Mouse (Mus musculus): ENCODE measurements around the gene Megf8. TPM values are rescaled to one million over a fixed set of nuclear protein-coding genes. Genes with fewer than 3 reads are reported as not detected.
A peak's percentile ranks its signal among the peaks of the same experiment; 100 is the strongest.

Megf8 gene
- polyA plus RNA-seq, 1 experiment from 2014 or later: 16.4 TPM

DNA sequence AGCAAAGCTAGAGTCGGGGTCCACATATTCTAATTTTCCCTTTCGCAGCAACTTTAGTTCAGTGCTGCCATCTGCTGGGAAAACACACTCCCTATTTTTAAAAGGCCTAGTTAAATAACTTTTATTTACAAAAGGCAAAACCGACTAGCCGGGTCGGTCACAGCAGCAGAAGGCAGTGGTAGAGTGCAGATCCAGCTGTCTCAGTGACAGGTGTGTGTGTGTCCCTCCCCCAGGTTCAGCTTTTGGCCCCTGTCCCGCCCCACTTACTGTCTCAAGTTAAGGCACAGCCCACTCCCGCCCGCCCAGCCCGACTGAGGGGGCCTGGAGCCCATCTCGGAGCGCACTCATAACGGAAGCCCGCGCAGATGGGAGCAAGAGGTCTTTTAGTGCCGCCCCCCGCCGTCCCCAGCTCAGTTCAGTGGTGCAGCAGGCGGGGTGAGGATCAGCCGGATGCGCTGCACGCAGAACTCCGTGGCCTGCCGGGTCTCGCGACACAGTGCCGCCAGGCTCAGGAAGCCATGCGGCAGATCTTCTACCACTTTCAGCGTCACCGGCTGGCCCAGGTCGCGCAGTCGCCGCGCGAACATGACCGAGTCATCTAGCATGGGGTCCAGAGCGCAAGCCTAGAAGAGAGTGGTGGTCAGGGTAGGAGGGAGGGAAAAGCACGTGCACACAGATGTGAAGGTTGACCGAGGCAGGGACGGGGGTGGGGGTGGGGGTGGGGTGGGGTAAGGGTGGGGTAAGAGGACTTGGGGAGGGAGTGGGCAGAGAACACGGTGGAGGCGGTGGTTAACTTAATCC lies 62.8 kb downstream of the Megf8 start:
- ATAC-seq (ENCODE audit: insufficient number of reproducible peaks, low FRiP score, low TSS enrichment, low read depth): peak; percentile 71
- H3K27me3 ChIP-seq: no peaks in the 10 kb centered on the region
- no peaks in the 10 kb centered on the region for H3K9me3 ChIP-seq (replicated peaks)
- peak overlapping the region; percentile 35; the same call in 1 of the 2 replicates for H3K9ac ChIP-seq
- peak overlapping the region; percentile 83 for H3K4me2 ChIP-seq (replicated peaks)
- peaks cover 19% of the 10 kb centered on the region; the same call in 1 of the 2 replicates for H3K36me3 ChIP-seq
- peaks cover 24% of the 10 kb centered on the region for H3K4me1 ChIP-seq
- WGBS: 2% methylated on average over 42 of the region's 42 CpGs
- peak overlapping the region; percentile 66; the same call in 1 of the 2 replicates for H3K27ac ChIP-seq (replicated peaks)
- peak overlapping the region; percentile 45 for H3K4me3 ChIP-seq (replicated peaks)

DNA sequence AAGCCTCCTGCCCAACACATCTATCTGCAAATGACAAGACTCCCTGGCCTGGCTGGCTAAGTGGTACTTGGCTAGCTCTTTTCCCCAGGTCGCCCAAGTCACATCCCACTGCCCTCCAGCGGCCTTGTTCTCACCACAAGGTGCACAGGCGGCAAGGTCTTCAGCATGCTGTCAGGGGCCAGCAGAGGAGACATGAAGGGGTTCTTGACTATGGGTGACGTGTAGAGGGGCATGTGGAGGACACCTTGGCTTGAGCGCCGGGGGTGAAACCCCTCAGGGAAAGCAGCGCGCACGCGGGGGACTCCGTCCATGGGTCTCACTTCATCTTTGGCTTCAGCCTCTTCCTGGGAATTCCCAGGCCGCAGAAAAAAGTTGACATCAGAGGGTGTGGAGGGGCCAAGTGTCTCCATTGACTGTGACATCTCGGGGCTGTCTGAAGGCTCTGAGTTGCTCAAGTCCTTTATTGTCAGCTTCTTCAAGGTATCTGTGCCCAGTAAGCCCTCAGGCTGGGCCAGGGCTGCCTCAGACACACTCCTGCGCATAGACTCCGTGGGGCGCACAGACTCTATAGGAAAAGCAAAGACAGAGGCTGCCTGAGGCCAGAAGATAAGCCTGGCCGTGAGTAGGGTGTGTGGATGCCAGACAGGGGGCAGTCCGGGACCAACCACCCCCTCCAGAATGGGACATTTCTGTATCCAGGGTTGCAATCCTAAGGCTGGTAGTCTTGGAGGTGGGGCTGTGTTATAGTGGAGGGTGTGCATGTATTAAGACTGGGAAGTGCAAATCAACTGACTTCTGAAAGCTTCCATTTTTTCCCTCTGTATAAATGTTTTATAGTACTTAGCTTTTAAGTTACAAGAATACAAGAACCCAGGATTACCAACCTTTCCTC lies 63.7 kb downstream of the Megf8 start:
- Histone ChIP-seq H3K9ac (no peak overlapping the region), H3K36me3 (peaks cover 19% of the 10 kb centered on the region; the same call in 1 of the 2 replicates), H3K27me3 (no peaks in the 10 kb centered on the region), H3K27ac (replicated peaks) (0 out of 2 replicates have a peak overlapping the region, but pooled peaks have one; percentile 66), H3K4me2 (replicated peaks) (peak overlapping the region; percentile 83), H3K9me3 (replicated peaks) (no peaks in the 10 kb centered on the region), H3K4me3 (replicated peaks) (peak overlapping the region; percentile 45), H3K4me1 (peaks cover 24% of the 10 kb centered on the region)
- ATAC-seq (ENCODE audit: insufficient number of reproducible peaks, low FRiP score, low TSS enrichment, low read depth): no peak; the same call in 1 of the 2 replicates
- 59% methylated on average over 18 of the region's 18 CpGs for WGBS

DNA sequence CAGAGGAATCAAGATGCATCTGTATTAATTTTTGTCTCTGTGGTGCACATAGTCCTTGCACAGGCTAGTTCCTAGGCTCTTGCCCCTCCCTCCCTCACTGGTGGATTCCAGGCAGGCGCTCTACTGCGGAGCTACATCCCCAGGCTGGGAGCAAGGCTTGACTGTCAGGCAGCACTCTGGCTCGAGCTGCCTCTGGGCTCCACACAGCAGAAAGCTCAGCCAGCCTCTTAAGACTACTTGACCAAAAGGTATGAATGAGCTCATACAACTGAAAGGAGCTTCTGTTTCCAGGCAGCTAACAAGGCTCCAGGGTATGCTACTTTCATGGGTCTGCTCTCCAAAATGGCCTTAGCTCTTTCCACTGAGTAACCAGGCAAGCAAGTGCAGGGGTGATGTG lies 64.3 kb downstream of the Megf8 start:
- no peak overlapping the region for H3K27ac ChIP-seq (replicated peaks)
- peaks cover 19% of the 10 kb centered on the region; the same call in 1 of the 2 replicates for H3K36me3 ChIP-seq
- H3K9ac ChIP-seq: no peak overlapping the region
- no peak overlapping the region for H3K4me3 ChIP-seq (replicated peaks)
- no peaks in the 10 kb centered on the region for H3K27me3 ChIP-seq
- no peak for ATAC-seq (ENCODE audit: insufficient number of reproducible peaks, low FRiP score, low TSS enrichment, low read depth)
- H3K9me3 ChIP-seq (replicated peaks): no peaks in the 10 kb centered on the region
- peaks cover 26% of the 10 kb centered on the region for H3K4me1 ChIP-seq
- 29% methylated on average over 3 of the region's 3 CpGs for WGBS
- H3K4me2 ChIP-seq (replicated peaks): no peak overlapping the region

DNA sequence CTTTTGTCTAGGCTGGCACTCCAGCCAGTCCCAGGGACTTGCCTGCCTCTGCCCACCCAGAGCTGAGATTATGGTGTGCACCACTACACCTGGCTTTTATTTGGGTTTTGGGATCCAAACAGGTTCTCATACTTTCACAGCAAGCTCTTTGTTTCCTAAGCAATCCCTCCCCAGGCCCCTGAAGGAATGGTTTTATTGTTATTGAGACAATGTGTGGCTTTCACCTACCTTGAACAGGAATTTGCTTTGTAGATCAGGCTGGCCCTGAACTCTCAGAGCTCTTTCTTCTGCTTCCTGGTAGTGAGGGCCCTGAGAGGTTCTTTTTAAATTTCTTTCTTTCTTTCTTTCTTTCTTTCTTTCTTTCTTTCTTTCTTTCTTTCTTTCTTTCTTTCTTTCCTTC lies 65.6 kb downstream of the Megf8 start:
- ATAC-seq (ENCODE audit: insufficient number of reproducible peaks, low FRiP score, low TSS enrichment, low read depth): no peak
- no peak overlapping the region for H3K9ac ChIP-seq
- H3K27ac ChIP-seq (replicated peaks): no peak overlapping the region
- peaks cover 24% of the 10 kb centered on the region; the same call in 1 of the 2 replicates for H3K36me3 ChIP-seq
- no peaks in the 10 kb centered on the region for H3K27me3 ChIP-seq
- no peak overlapping the region for H3K4me2 ChIP-seq (replicated peaks)
- no peak overlapping the region for H3K4me3 ChIP-seq (replicated peaks)
- peaks cover 20% of the 10 kb centered on the region for H3K4me1 ChIP-seq
- H3K9me3 ChIP-seq (replicated peaks): no peaks in the 10 kb centered on the region

DNA sequence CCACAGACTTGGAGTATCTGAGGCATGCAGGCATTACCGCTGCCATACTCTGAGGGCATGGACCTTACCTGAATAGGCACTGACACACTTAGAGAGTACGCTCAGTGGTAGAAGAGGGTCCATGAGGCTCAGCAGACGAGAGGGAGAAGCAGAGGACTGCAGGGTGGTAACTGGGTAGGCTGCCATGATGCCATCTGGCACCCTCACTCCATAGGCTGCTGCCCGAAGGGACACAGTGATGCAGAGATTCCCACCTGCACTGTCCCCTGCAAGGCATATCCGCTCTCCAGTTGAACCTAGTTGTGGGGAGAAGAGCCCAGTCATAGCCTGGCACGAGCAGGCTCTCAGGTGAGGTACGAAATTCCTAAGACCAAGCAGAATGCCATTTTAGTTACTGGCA lies 66.4 kb downstream of the Megf8 start:
- Histone ChIP-seq H3K9me3 (replicated peaks) (no peaks in the 10 kb centered on the region), H3K4me3 (replicated peaks) (no peak overlapping the region), H3K36me3 (peaks cover 33% of the 10 kb centered on the region), H3K27me3 (no peaks in the 10 kb centered on the region), H3K27ac (replicated peaks) (no peak overlapping the region), H3K9ac (no peak overlapping the region), H3K4me1 (peaks cover 20% of the 10 kb centered on the region), H3K4me2 (replicated peaks) (no peak overlapping the region)
- no peak for ATAC-seq (ENCODE audit: insufficient number of reproducible peaks, low FRiP score, low TSS enrichment, low read depth)
- WGBS: 85% methylated on average over 7 of the region's 7 CpGs

DNA sequence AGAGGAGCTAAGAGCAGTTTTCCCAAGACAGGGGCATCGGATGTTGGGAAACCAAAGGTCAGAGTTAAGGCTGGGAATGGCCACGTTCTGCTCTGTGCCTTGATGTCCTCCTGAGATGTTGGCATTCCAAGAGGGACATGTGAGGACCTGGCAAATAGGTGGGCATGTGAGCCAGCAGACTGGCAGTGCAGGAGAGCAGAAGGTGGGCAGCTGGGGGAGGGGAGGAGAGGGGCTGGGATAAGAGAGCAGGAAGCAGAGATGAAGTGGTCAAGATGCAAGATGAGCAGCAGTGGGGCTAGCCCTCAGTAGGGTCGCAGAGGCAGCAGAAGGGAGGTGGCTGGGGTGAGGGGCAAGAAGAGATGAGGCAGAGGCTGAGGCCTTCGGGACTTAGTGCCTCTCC lies 66.9 kb downstream of the Megf8 start:
- Histone ChIP-seq H3K27me3 (no peaks in the 10 kb centered on the region), H3K27ac (replicated peaks) (no peak overlapping the region), H3K36me3 (peaks cover 33% of the 10 kb centered on the region), H3K4me1 (peaks cover 20% of the 10 kb centered on the region), H3K4me2 (replicated peaks) (no peak overlapping the region), H3K9ac (no peak overlapping the region), H3K4me3 (replicated peaks) (no peak overlapping the region), H3K9me3 (replicated peaks) (no peaks in the 10 kb centered on the region)
- WGBS: 80% methylated on average over 4 of the region's 4 CpGs
- no peak for ATAC-seq (ENCODE audit: insufficient number of reproducible peaks, low FRiP score, low TSS enrichment, low read depth)

DNA sequence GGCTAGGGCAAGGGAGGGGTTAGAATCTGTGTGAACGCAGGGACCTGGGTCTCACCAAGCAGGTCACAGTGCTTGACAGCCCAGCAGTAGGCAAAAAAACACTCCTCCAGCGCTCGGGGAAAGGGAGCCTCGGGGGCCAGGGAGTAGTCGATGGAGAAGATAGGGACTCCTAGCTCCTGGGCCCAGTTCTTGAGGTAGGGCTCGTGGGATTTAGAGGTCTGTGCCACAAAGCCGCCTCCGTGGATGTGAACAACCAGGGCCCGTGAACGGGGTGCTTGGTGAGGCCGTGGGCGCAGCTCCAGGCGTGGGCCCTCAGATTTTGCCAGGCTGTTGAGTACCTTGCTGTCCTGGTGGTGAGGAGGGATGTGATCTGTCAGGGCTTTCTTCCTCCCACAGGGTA lies 67.4 kb downstream of the Megf8 start:
- Histone ChIP-seq H3K27me3 (no peaks in the 10 kb centered on the region), H3K4me3 (replicated peaks) (no peak overlapping the region), H3K4me1 (peaks cover 18% of the 10 kb centered on the region), H3K36me3 (peaks cover 33% of the 10 kb centered on the region), H3K4me2 (replicated peaks) (no peak overlapping the region), H3K27ac (replicated peaks) (no peak overlapping the region), H3K9ac (no peak overlapping the region), H3K9me3 (replicated peaks) (no peaks in the 10 kb centered on the region)
- ATAC-seq (ENCODE audit: insufficient number of reproducible peaks, low FRiP score, low TSS enrichment, low read depth): no peak
- 86% methylated on average over 13 of the region's 13 CpGs for WGBS

DNA sequence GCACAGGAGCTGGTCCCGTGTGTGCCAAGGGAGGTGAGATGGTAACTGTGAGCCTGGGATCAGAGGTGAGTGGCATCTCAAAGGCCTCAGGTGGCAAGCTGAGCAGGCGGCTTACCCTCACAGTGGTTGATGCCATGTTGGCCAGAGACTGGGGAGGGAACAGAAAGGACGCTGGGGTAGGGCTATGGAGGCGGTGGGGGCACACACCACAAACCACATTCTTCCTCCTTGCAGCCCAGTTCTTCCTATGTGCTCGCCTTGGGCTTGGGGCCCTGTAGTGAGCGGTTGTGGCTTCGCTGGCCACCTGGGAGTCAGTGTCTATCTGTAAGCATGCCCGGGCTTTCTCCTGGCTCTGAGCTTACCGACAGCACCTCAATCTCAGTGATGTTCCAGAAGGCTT lies 67.9 kb downstream of the Megf8 start:
- Histone ChIP-seq H3K4me1 (peaks cover 22% of the 10 kb centered on the region), H3K9me3 (replicated peaks) (no peaks in the 10 kb centered on the region), H3K9ac (no peak overlapping the region), H3K27me3 (no peaks in the 10 kb centered on the region), H3K4me3 (replicated peaks) (no peak overlapping the region), H3K4me2 (replicated peaks) (no peak overlapping the region), H3K36me3 (peaks cover 33% of the 10 kb centered on the region), H3K27ac (replicated peaks) (no peak overlapping the region)
- 85% methylated on average over 9 of the region's 9 CpGs for WGBS
- ATAC-seq (ENCODE audit: insufficient number of reproducible peaks, low FRiP score, low TSS enrichment, low read depth): no peak

DNA sequence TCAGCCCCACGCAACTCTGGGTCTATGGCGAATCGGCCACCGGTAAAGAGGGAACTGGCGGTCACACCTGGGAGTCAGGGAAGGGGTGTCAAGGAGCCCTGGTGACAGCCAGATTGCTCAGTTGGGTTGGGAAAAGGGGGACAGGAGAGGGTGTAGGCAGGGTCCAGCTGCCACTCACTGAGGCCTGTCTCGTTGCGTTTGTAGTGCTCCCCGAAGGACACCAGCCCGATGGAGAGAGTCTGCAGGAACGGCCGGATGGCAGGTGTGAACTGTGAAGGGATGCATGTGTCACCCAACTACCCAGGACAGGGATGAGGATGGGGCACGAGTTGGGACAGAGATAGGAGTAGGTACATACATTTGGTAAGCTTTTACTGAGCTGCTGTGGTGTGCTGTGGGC lies 68.3 kb downstream of the Megf8 start:
- peaks cover 33% of the 10 kb centered on the region for H3K36me3 ChIP-seq
- peaks cover 23% of the 10 kb centered on the region for H3K4me1 ChIP-seq
- no peaks in the 10 kb centered on the region for H3K27me3 ChIP-seq
- H3K9ac ChIP-seq: no peak overlapping the region
- whole genome bisulfite sequencing: 91% methylated on average over 12 of the region's 12 CpGs
- H3K4me3 ChIP-seq (replicated peaks): no peak overlapping the region
- no peak overlapping the region for H3K27ac ChIP-seq (replicated peaks)
- no peak for ATAC-seq (ENCODE audit: insufficient number of reproducible peaks, low FRiP score, low TSS enrichment, low read depth)
- no peak overlapping the region for H3K4me2 ChIP-seq (replicated peaks)
- no peaks in the 10 kb centered on the region for H3K9me3 ChIP-seq (replicated peaks)

DNA sequence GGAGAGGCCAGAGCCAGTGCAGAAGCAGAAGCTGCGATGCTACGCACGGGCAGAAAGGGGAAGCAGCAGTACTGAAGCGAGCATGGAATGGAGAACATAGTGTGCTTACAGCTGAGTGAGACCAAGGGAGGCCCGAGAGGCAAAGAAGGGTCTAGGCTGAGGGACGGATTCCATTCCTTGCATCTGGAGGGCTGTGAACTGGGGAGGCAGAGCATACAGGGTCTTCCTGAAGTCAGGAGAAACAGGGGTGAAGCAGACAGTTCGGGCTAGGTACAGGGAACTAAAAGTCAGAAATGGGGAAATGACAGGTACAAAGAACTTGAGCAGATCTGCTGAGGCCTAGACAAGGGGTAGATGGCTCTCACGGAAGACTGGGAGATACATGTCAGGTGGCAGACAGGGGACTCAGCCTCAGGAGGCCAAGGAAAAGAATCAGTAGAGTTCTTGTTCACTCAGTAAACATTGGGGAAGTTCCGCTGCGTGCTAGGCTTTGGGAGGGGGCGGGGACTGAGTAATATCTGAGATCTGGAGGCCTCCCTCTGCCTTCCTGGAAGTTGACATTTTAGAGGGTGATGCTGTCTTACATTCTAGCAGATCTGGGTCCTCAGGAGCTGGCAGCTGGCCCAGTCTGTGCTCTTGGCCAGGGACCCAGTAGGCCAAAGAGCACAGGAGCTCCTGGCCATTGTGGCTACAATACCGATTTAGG lies 69.0 kb downstream of the Megf8 start:
- WGBS: 74% methylated on average over 12 of the region's 12 CpGs
- Histone ChIP-seq H3K27ac (replicated peaks) (peak overlapping the region; percentile 22), H3K9ac (no peak overlapping the region), H3K4me3 (replicated peaks) (no peak overlapping the region), H3K36me3 (peaks cover 33% of the 10 kb centered on the region), H3K9me3 (replicated peaks) (no peaks in the 10 kb centered on the region), H3K27me3 (no peaks in the 10 kb centered on the region), H3K4me1 (peaks cover 27% of the 10 kb centered on the region), H3K4me2 (replicated peaks) (no peak overlapping the region)
- no peak for ATAC-seq (ENCODE audit: insufficient number of reproducible peaks, low FRiP score, low TSS enrichment, low read depth)

Data from embryonic facial prominence, embryonic 15.5 days (tissue).